Mouse (Mus musculus) neural tube, embryonic 11.5 days (tissue): ENCODE results near the gene Myt1l. TPM values are rescaled to one million over a fixed set of nuclear protein-coding genes. Genes with fewer than 3 reads are reported as not detected.

Experiments used
- ATAC-seq: fragments of 200-750 bp; cut with Nextera tagmentation; 2 replicates; pipeline ENCODE4 v1.8.0; 2017; ENCODE audit warnings: moderate number of reproducible peaks, mild to moderate bottlenecking, moderate TSS enrichment, moderate library complexity; ENCODE audit not compliant: insufficient read depth, low FRiP score, low TSS enrichment
- DNase-seq: peaks from one replicate; pipeline ENCODE4 v3.0.0-alpha.2; 2015; ENCODE audit warnings: low spot score
- H3K27ac ChIP-seq: fragments of 300-500 bp; sonication (generic); 2 replicates; pipeline ENCODE4 v1.5.1; 2014; ENCODE audit warnings: low read depth, mild to moderate bottlenecking, low read length
- H3K27me3 ChIP-seq: fragments of 300-500 bp; sonication (generic); 2 replicates; pipeline ENCODE4 v1.6.1; 2014; ENCODE audit warnings: mild to moderate bottlenecking, low read length, mixed read lengths; ENCODE audit not compliant: control insufficient read depth, insufficient read depth
- H3K36me3 ChIP-seq: fragments of 300-500 bp; sonication (generic); 2 replicates; pipeline ENCODE4 v1.6.1; 2014; ENCODE audit warnings: mild to moderate bottlenecking, low read length, moderate library complexity, mixed read lengths; ENCODE audit not compliant: control insufficient read depth, insufficient read depth
- H3K4me1 ChIP-seq: fragments of 300-500 bp; sonication (generic); 2 replicates; pipeline ENCODE4 v1.6.1; 2014; ENCODE audit warnings: low read length, mixed read lengths; ENCODE audit not compliant: control insufficient read depth, insufficient read depth
- H3K4me2 ChIP-seq: fragments of 300-500 bp; sonication (generic); 2 replicates; pipeline ENCODE4 v1.6.1; 2014; ENCODE audit warnings: low read depth, mild to moderate bottlenecking, moderate library complexity
- H3K4me3 ChIP-seq: fragments of 300-500 bp; sonication (generic); 2 replicates; pipeline ENCODE4 v1.5.1; 2014; ENCODE audit warnings: low read depth, low read length
- H3K9ac ChIP-seq: fragments of 300-500 bp; sonication (generic); 2 replicates; pipeline ENCODE4 v1.6.1; 2014; ENCODE audit warnings: mild to moderate bottlenecking, low read length
- H3K9me3 ChIP-seq: fragments of 300-500 bp; sonication (generic); 2 replicates; pipeline ENCODE4 v1.6.1; 2016; ENCODE audit warnings: low read length; ENCODE audit not compliant: control insufficient read depth
- WGBS: fragments of 180-500 bp; shearing (Covaris S2); extraction: QIAGEN DNeasy Blood & Tissue Kit; methylation state at CpG from one replicate; pipeline ENCODE4 v1.1.7; 2014; 5-methylcytosine and 5-hydroxymethylcytosine counted together
- polyA plus RNA-seq: library from polyadenylated mRNA; unstranded; fragments of >200 nt; fragmentation: Nextera tagmentation; extraction: Ambion mirVana; gene quantifications from 2 replicates; pipeline ENCODE4 v1.2.1, GENCODE M21; 2014

Gene Myt1l
- polyA plus RNA-seq, 1 experiment from 2014 or later, result 23.8 TPM

- peak overlapping the region; percentile 85 for H3K4me2 ChIP-seq
- no peaks in the 10 kb centered on the region for H3K9me3 ChIP-seq
- ATAC-seq (no peak), DNase-seq (no peak)
- no peaks in the 10 kb centered on the region for H3K27me3 ChIP-seq
- peaks cover 18% of the 10 kb centered on the region for H3K4me1 ChIP-seq
- peak overlapping the region; percentile 86 for H3K9ac ChIP-seq
- no peaks in the 10 kb centered on the region; the same call in 1 of the 2 replicates for H3K36me3 ChIP-seq
- H3K27ac ChIP-seq, result no peak overlapping the region
- WGBS, result 11% methylated on average over 8 of the region's 8 CpGs
- peak overlapping the region; percentile 80 for H3K4me3 ChIP-seq
Observed at GRCm38 (mm10) chr12:29939261-29939671, 411.1 kb downstream of the Myt1l start.

GRCm38 (mm10) chr12:29942435-29942834 lies 414.3 kb downstream of the Myt1l start:
- no peak for DNase-seq

GRCm38 (mm10) chr12:29944650-29945049 lies 416.5 kb downstream of the Myt1l start:
- H3K9ac ChIP-seq, result no peak overlapping the region
- H3K27me3 ChIP-seq, result no peaks in the 10 kb centered on the region
- DNase-seq (no peak), ATAC-seq (no peak)
- H3K4me1 ChIP-seq, result peaks cover 13% of the 10 kb centered on the region
- whole genome bisulfite sequencing, result 84% methylated on average over 3 of the region's 3 CpGs
- H3K36me3 ChIP-seq, result no peaks in the 10 kb centered on the region; the same call in 1 of the 2 replicates
- H3K27ac ChIP-seq, result no peak overlapping the region
- H3K9me3 ChIP-seq, result no peaks in the 10 kb centered on the region
- H3K4me2 ChIP-seq, result no peak overlapping the region
- H3K4me3 ChIP-seq, result no peak overlapping the region

More at GRCm38 (mm10) chr12:29942435-29942834, 414.3 kb downstream of the Myt1l start:
- no peaks in the 10 kb centered on the region for H3K27me3 ChIP-seq
- no peak overlapping the region for H3K4me3 ChIP-seq
- ATAC-seq, result no peak
- 80% methylated on average over 2 of the region's 2 CpGs for WGBS
- H3K27ac ChIP-seq, result no peak overlapping the region
- no peaks in the 10 kb centered on the region for H3K9me3 ChIP-seq
- H3K9ac ChIP-seq, result no peak overlapping the region
- peaks cover 18% of the 10 kb centered on the region for H3K4me1 ChIP-seq
- H3K36me3 ChIP-seq, result no peaks in the 10 kb centered on the region; the same call in 1 of the 2 replicates
- H3K4me2 ChIP-seq, result no peak overlapping the region

- no peaks in the 10 kb centered on the region for H3K27me3 ChIP-seq
- no peak for ATAC-seq
- no peak overlapping the region for H3K27ac ChIP-seq
- no peak overlapping the region for H3K9ac ChIP-seq
- DNase-seq, result no peak
- no peak overlapping the region for H3K4me2 ChIP-seq
- no peaks in the 10 kb centered on the region; the same call in 1 of the 2 replicates for H3K36me3 ChIP-seq
- no peak overlapping the region for H3K4me3 ChIP-seq
- no peaks in the 10 kb centered on the region for H3K9me3 ChIP-seq
- H3K4me1 ChIP-seq, result peaks cover 7% of the 10 kb centered on the region
- WGBS, result 80% methylated on average over 6 of the region's 6 CpGs
Observed at GRCm38 (mm10) chr12:29945182-29945743, 417.1 kb downstream of the Myt1l start.

GRCm38 (mm10) chr12:29951043-29951442 lies 422.9 kb downstream of the Myt1l start:
- no peak overlapping the region for H3K4me2 ChIP-seq
- ATAC-seq, result no peak

GRCm38 (mm10) chr12:29951485-29951884 lies 423.3 kb downstream of the Myt1l start:
- no peak overlapping the region for H3K9ac ChIP-seq

More at GRCm38 (mm10) chr12:29951043-29951442, 422.9 kb downstream of the Myt1l start:
- no peak overlapping the region for H3K4me3 ChIP-seq
- no peaks in the 10 kb centered on the region for H3K36me3 ChIP-seq
- WGBS, result 56% methylated on average over 6 of the region's 6 CpGs
- no peak overlapping the region for H3K9ac ChIP-seq
- no peak for DNase-seq
- H3K9me3 ChIP-seq, result no peaks in the 10 kb centered on the region
- H3K4me1 ChIP-seq, result peaks cover 14% of the 10 kb centered on the region
- H3K27ac ChIP-seq, result no peak overlapping the region
- no peaks in the 10 kb centered on the region for H3K27me3 ChIP-seq

GRCm38 (mm10) chr12:29952102-29952501 lies 423.9 kb downstream of the Myt1l start:
- peaks cover 14% of the 10 kb centered on the region for H3K4me1 ChIP-seq
- no peaks in the 10 kb centered on the region for H3K27me3 ChIP-seq
- H3K4me3 ChIP-seq, result no peak overlapping the region
- no peaks in the 10 kb centered on the region for H3K36me3 ChIP-seq
- ATAC-seq (no peak), DNase-seq (no peak)
- H3K9ac ChIP-seq, result no peak overlapping the region
- no peak overlapping the region for H3K27ac ChIP-seq
- 88% methylated on average over 6 of the region's 6 CpGs for WGBS
- H3K4me2 ChIP-seq, result no peak overlapping the region
- no peaks in the 10 kb centered on the region for H3K9me3 ChIP-seq

More at GRCm38 (mm10) chr12:29951485-29951884, 423.3 kb downstream of the Myt1l start:
- H3K36me3 ChIP-seq, result no peaks in the 10 kb centered on the region
- ATAC-seq (no peak), DNase-seq (no peak)
- WGBS, result 90% methylated on average over 5 of the region's 5 CpGs
- H3K27ac ChIP-seq, result no peak overlapping the region
- no peaks in the 10 kb centered on the region for H3K27me3 ChIP-seq
- H3K9me3 ChIP-seq, result no peaks in the 10 kb centered on the region
- H3K4me2 ChIP-seq, result no peak overlapping the region
- H3K4me1 ChIP-seq, result peaks cover 14% of the 10 kb centered on the region
- no peak overlapping the region for H3K4me3 ChIP-seq

GRCm38 (mm10) chr12:29953999-29954398 lies 425.8 kb downstream of the Myt1l start:
- 52% methylated on average over 11 of the region's 11 CpGs for WGBS

GRCm38 (mm10) chr12:29954464-29954863 lies 426.3 kb downstream of the Myt1l start:
- no peak overlapping the region for H3K4me3 ChIP-seq
- 61% methylated on average over 3 of the region's 3 CpGs for WGBS
- no peaks in the 10 kb centered on the region for H3K9me3 ChIP-seq
- no peak overlapping the region for H3K27ac ChIP-seq
- DNase-seq, result no peak
- no peak overlapping the region for H3K4me2 ChIP-seq
- no peak; the same call in 1 of the 2 replicates for ATAC-seq
- H3K4me1 ChIP-seq, result peaks cover 14% of the 10 kb centered on the region
- no peaks in the 10 kb centered on the region for H3K36me3 ChIP-seq
- H3K27me3 ChIP-seq, result no peaks in the 10 kb centered on the region
- no peak overlapping the region for H3K9ac ChIP-seq

More at GRCm38 (mm10) chr12:29953999-29954398, 425.8 kb downstream of the Myt1l start:
- ATAC-seq, result peak; percentile 50; the same call in 1 of the 2 replicates
- H3K27ac ChIP-seq, result no peak overlapping the region
- no peak overlapping the region; the same call in 1 of the 2 replicates for H3K9ac ChIP-seq
- no peaks in the 10 kb centered on the region for H3K36me3 ChIP-seq
- H3K9me3 ChIP-seq, result no peaks in the 10 kb centered on the region
- no peaks in the 10 kb centered on the region for H3K27me3 ChIP-seq
- H3K4me1 ChIP-seq, result peaks cover 14% of the 10 kb centered on the region
- DNase-seq, result no peak
- no peak overlapping the region for H3K4me3 ChIP-seq
- no peak overlapping the region for H3K4me2 ChIP-seq
